Mouse (Mus musculus) hindbrain, embryonic 15.5 days (tissue): ENCODE data around the gene Diras1. TPM values are rescaled to one million over a fixed set of nuclear protein-coding genes. Genes with fewer than 3 reads are reported as not detected.
"Not testable (repeated sequence)": the region's sequence is repeated elsewhere in the genome, so short reads cannot be mapped to it uniquely, and the experiment has no call there.

Experiments
- ATAC-seq: fragments of 200-750 bp; cut with Nextera tagmentation; 2 replicates; pipeline ENCODE4 v1.8.0; 2017; ENCODE audit warnings: low read depth, moderate number of reproducible peaks, moderate TSS enrichment; ENCODE audit not compliant: low FRiP score
- H3K27ac ChIP-seq: fragments of 300-500 bp; sonication (generic); replicated peaks from 2 replicates; pipeline ENCODE4 v1.5.1; 2015; ENCODE audit warnings: mild to moderate bottlenecking, inconsistent platforms
- H3K27me3 ChIP-seq: fragments of 300-500 bp; sonication (generic); 2 replicates; pipeline ENCODE4 v1.6.1; 2015; ENCODE audit warnings: control low read depth, inconsistent platforms
- H3K36me3 ChIP-seq: fragments of 300-500 bp; sonication (generic); 2 replicates; pipeline ENCODE4 v1.6.1; 2015; ENCODE audit warnings: control low read depth, inconsistent platforms
- H3K4me1 ChIP-seq: fragments of 300-500 bp; sonication (generic); replicated peaks from 2 replicates; pipeline ENCODE4 v1.6.1; 2015; ENCODE audit warnings: control low read depth, inconsistent platforms
- H3K4me2 ChIP-seq: fragments of 300-500 bp; sonication (generic); 2 replicates; pipeline ENCODE4 v1.6.1; 2015; ENCODE audit warnings: moderate library complexity, mild to moderate bottlenecking, inconsistent platforms
- H3K4me3 ChIP-seq: fragments of 300-500 bp; sonication (generic); 2 replicates; pipeline ENCODE4 v1.5.1; 2015; ENCODE audit warnings: mild to moderate bottlenecking, inconsistent platforms
- H3K9ac ChIP-seq: fragments of 300-500 bp; sonication (generic); 2 replicates; pipeline ENCODE4 v1.6.1; 2015; ENCODE audit warnings: inconsistent platforms
- H3K9me3 ChIP-seq: fragments of 300-500 bp; sonication (generic); 2 replicates; pipeline ENCODE4 v1.6.1; 2016; ENCODE audit warnings: control low read depth, inconsistent platforms
- WGBS: fragments of 180-500 bp; shearing (Covaris S2); methylation state at CpG from one replicate; pipeline ENCODE4 v1.1.7; 2015; 5-methylcytosine and 5-hydroxymethylcytosine counted together
- polyA plus RNA-seq: library from polyadenylated mRNA; unstranded; fragments of >200 nt; fragmentation: Nextera tagmentation; extraction: Ambion mirVana; gene quantifications from 2 replicates; pipeline ENCODE4 v1.2.1, GENCODE M21; 2015

Gene Diras1
- polyA plus RNA-seq, 1 experiment from 2014 or later = 81.6 TPM

- H3K4me1 ChIP-seq = peaks cover 34% of the 10 kb centered on the region
- no peak for ATAC-seq
- 81% methylated on average over 6 of the region's 6 CpGs for WGBS
- H3K9ac ChIP-seq = no peak overlapping the region
- no peaks in the 10 kb centered on the region for H3K9me3 ChIP-seq
- no peak overlapping the region for H3K27ac ChIP-seq
- H3K4me3 ChIP-seq = no peak overlapping the region
- no peak overlapping the region for H3K4me2 ChIP-seq
- no peaks in the 10 kb centered on the region for H3K27me3 ChIP-seq
- peaks cover 20% of the 10 kb centered on the region for H3K36me3 ChIP-seq
Observed at GRCm38 (mm10) chr10:81055169-81055568, 29.7 kb upstream of the Diras1 start.

- H3K36me3 ChIP-seq = peaks cover 45% of the 10 kb centered on the region
- WGBS = 93% methylated on average over 5 of the region's 5 CpGs
Observed at GRCm38 (mm10) chr10:81052577-81052976, 27.1 kb upstream of the Diras1 start.

GRCm38 (mm10) chr10:81051133-81051532, 25.7 kb upstream of the Diras1 start:
- H3K9ac ChIP-seq = no peak overlapping the region
- H3K4me2 ChIP-seq = no peak overlapping the region
- 96% methylated on average over 6 of the region's 6 CpGs for WGBS
- H3K4me3 ChIP-seq = no peak overlapping the region
- no peaks in the 10 kb centered on the region; the same call in 1 of the 2 replicates for H3K4me1 ChIP-seq
- H3K27ac ChIP-seq = no peak overlapping the region
- H3K9me3 ChIP-seq = no peaks in the 10 kb centered on the region
- ATAC-seq = no peak
- peaks cover 59% of the 10 kb centered on the region for H3K36me3 ChIP-seq
- H3K27me3 ChIP-seq = no peaks in the 10 kb centered on the region

More at GRCm38 (mm10) chr10:81052577-81052976, 27.1 kb upstream of the Diras1 start:
- peaks cover 13% of the 10 kb centered on the region for H3K4me1 ChIP-seq
- H3K27ac ChIP-seq = no peak overlapping the region
- no peaks in the 10 kb centered on the region for H3K9me3 ChIP-seq
- H3K4me3 ChIP-seq = no peak overlapping the region
- no peak for ATAC-seq
- H3K27me3 ChIP-seq = no peaks in the 10 kb centered on the region
- H3K4me2 ChIP-seq = no peak overlapping the region
- no peak overlapping the region for H3K9ac ChIP-seq

DNA sequence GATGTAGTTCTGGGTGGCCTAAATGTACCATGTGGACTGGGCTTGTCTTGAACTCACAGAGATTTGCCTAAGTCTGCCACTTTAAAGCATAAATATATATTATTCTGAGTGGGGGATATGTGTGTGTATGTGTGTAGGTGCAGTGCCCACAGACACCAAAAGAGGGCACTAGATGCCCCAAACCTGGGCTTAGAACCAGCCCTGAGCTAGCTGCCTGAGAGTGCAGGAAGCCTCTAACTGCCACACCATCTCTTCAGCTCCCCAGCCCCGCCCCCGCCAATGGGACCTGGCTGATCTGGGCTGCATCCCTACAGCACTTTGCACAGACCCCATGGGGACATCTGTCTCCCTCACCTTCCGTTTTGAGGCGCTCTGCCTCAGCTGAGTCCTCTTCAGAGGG, 25.2 kb upstream of the Diras1 start:
- Histone ChIP-seq H3K4me2 (no peak overlapping the region), H3K36me3 (peaks cover 64% of the 10 kb centered on the region), H3K4me3 (no peak overlapping the region), H3K27me3 (no peaks in the 10 kb centered on the region), H3K9ac (no peak overlapping the region), H3K27ac (no peak overlapping the region), H3K9me3 (no peaks in the 10 kb centered on the region), H3K4me1 (no peaks in the 10 kb centered on the region; the same call in 1 of the 2 replicates)
- WGBS = 87% methylated on average over 4 of the region's 4 CpGs
- no peak for ATAC-seq

- not testable (repeated sequence) for H3K4me3 ChIP-seq, H3K27ac ChIP-seq, H3K27me3 ChIP-seq, ATAC-seq, H3K9me3 ChIP-seq, H3K4me1 ChIP-seq, H3K9ac ChIP-seq, H3K4me2 ChIP-seq
- H3K36me3 ChIP-seq = peaks cover 66% of the 10 kb centered on the region
- 94% methylated on average over 14 of the region's 14 CpGs for WGBS
Observed at GRCm38 (mm10) chr10:81045246-81045645, 19.8 kb upstream of the Diras1 start.

- ATAC-seq = no peak
- Histone ChIP-seq H3K9ac (no peak overlapping the region), H3K9me3 (no peaks in the 10 kb centered on the region), H3K4me2 (no peak overlapping the region), H3K4me1 (peaks cover 5% of the 10 kb centered on the region; the same call in 1 of the 2 replicates), H3K27ac (no peak overlapping the region), H3K36me3 (peaks cover 31% of the 10 kb centered on the region), H3K4me3 (no peak overlapping the region), H3K27me3 (no peaks in the 10 kb centered on the region)
- WGBS = 33% methylated on average over 13 of the region's 13 CpGs
Observed at GRCm38 (mm10) chr10:81041458-81042175, 16.2 kb upstream of the Diras1 start.

GRCm38 (mm10) chr10:81036988-81037580, 11.6 kb upstream of the Diras1 start, which contains the start of gene Slc39a3:
Gene Slc39a3, minus strand, starts transcription at chr10:81037426.
- under 1% methylated on average over 35 of the region's 35 CpGs for WGBS
- H3K4me1 ChIP-seq = peaks cover 21% of the 10 kb centered on the region
- H3K4me2 ChIP-seq = peak within 1 kb of the TSS; percentile 79
- H3K27me3 ChIP-seq = no peaks in the 10 kb centered on the region
- H3K4me3 ChIP-seq = peak within 1 kb of the TSS; percentile 97
- peak within 1 kb of the TSS; percentile 79 for H3K27ac ChIP-seq
- ATAC-seq = peak; percentile 99
- H3K9me3 ChIP-seq = no peaks in the 10 kb centered on the region
- H3K36me3 ChIP-seq = peaks cover 9% of the 10 kb centered on the region
- H3K9ac ChIP-seq = peak within 1 kb of the TSS; percentile 92

DNA sequence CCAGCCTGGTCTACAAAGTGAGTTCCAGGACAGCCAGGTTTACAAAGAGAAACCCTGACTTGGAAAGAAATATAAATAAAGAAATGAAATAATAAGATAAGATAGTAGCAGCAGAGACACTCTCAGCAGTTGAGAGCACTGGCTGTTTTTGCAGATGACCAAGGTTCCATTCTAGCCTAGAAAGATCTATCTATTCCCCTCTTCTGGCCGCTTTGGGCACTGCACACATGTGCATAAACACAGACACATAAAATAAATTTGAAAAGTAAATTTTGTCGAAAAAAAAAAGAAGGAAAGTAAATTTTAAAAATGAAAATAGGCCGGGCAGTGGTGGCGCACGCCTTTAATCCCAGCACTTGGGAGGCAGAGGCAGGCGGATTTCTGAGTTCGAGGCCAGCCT, 10.8 kb upstream of the Diras1 start:
- ATAC-seq = no peak
- Histone ChIP-seq H3K9me3 (no peaks in the 10 kb centered on the region), H3K9ac (no peak overlapping the region), H3K4me2 (peak overlapping the region; percentile 79; the same call in 1 of the 2 replicates), H3K27ac (no peak overlapping the region), H3K4me3 (0 out of 2 replicates have a peak overlapping the region, but pooled peaks have one; percentile 97), H3K4me1 (peaks cover 21% of the 10 kb centered on the region), H3K27me3 (no peaks in the 10 kb centered on the region), H3K36me3 (peaks cover 13% of the 10 kb centered on the region)
- WGBS = 76% methylated on average over 7 of the region's 7 CpGs

DNA sequence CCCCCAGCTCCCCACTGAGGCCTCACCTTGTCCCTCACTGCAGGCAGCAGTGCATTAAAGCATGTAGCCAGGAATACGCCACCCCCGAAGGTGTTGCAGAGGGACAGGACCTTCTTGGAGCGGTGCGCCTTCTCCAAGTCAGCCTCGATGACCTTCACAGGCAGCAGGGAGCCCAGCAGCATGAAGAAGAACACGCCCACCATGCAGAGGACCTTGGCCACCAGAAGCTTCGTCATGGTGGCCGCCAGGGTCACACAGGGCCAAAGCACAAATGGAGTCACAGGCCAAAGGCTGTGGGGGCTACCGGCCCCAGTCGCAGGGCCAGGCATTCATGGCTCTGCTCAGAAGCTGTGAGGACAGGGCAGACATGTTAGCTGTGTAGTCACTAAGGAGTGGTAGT, 8.1 kb upstream of the Diras1 start:
- H3K27ac ChIP-seq = no peak overlapping the region
- no peak for ATAC-seq
- H3K4me1 ChIP-seq = peaks cover 21% of the 10 kb centered on the region
- H3K36me3 ChIP-seq = peaks cover 23% of the 10 kb centered on the region
- no peak overlapping the region for H3K9ac ChIP-seq
- H3K9me3 ChIP-seq = no peaks in the 10 kb centered on the region
- no peak overlapping the region for H3K4me3 ChIP-seq
- H3K4me2 ChIP-seq = no peak overlapping the region
- no peaks in the 10 kb centered on the region for H3K27me3 ChIP-seq
- 83% methylated on average over 10 of the region's 10 CpGs for WGBS

DNA sequence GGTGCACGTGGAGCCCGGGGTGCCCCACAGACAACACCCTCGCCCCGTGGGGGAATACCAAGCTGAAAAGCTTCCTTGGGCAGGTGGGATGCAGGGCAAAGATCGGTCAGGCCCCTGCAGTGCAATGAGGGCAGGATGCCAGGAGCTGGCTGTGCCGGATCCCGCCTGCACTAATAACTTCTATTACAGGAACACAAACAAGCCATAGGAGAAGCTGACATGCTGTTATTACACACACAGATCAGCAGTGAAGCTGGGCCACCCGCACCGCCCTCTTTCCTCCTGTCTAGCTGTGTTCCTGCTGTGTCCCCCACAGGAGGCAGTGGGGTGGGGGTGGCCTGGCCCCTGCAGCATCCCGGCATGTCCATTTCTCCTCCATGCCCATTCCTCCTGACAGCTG, 3.6 kb upstream of the Diras1 start:
- Histone ChIP-seq H3K9ac (no peak overlapping the region), H3K27ac (no peak overlapping the region), H3K4me3 (no peak overlapping the region), H3K27me3 (no peaks in the 10 kb centered on the region), H3K9me3 (no peaks in the 10 kb centered on the region), H3K4me2 (no peak overlapping the region), H3K4me1 (peaks cover 22% of the 10 kb centered on the region), H3K36me3 (peaks cover 23% of the 10 kb centered on the region)
- no peak for ATAC-seq
- WGBS = 52% methylated on average over 10 of the region's 10 CpGs

DNA sequence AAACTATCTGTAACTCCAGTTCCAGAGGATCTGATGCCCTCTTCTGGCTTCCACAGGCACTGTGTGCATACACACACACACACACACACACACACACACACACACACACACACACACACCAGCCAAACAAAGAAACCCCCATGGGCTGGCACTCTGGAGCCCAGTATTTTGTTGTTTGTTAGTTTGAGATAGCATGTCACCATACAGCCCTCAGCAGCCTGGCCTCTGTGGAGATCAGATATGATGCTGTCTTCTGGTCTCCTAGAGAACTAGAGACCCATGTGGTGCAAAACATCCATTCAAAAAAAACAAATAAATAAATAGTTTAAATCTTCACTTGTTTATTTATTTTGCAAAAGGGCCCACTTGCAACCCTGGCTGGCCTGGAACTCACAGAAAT, 2.8 kb upstream of the Diras1 start:
- Histone ChIP-seq H3K4me2 (no peak overlapping the region), H3K9me3 (no peaks in the 10 kb centered on the region), H3K4me1 (peaks cover 29% of the 10 kb centered on the region), H3K27me3 (no peaks in the 10 kb centered on the region), H3K27ac (no peak overlapping the region), H3K9ac (no peak overlapping the region), H3K4me3 (no peak overlapping the region), H3K36me3 (peaks cover 23% of the 10 kb centered on the region)
- no peak for ATAC-seq

DNA sequence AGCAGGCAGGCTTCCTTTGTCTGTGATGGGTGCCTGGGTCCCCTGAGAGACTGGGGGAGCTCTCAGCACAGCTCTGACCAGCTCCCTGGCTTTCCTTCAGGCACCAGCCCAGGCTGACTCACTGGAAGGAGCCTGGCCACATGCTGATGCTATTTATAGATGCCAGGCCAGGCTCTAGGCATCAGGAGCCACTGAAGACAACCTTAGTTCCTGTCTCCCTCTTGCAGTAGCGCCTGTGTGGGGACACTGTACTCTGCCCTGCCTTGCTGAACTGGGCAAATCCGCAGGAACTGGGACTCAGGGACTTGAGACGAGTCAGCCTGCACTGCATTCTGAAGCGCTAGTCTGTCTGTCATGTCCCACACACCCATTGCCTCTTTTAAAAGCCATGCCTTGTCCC, 1.9 kb upstream of the Diras1 start:
- no peaks in the 10 kb centered on the region for H3K27me3 ChIP-seq

More for the DNA sequence above, 1.9 kb upstream of the Diras1 start:
- peaks cover 16% of the 10 kb centered on the region for H3K36me3 ChIP-seq
- H3K4me1 ChIP-seq = peaks cover 32% of the 10 kb centered on the region
- ATAC-seq = no peak
- H3K9ac ChIP-seq = no peak overlapping the region
- WGBS = 62% methylated on average over 4 of the region's 4 CpGs
- H3K4me2 ChIP-seq = no peak overlapping the region
- no peaks in the 10 kb centered on the region for H3K9me3 ChIP-seq
- no peak overlapping the region for H3K27ac ChIP-seq
- no peak overlapping the region for H3K4me3 ChIP-seq
